Mouse (Mus musculus): ENCODE results near the gene Rbbp4.

GRCm38 (mm10) chr4:129383586-129383985 lies 48.4 kb upstream of the Rbbp4 start:
- TF ChIP-seq GATA1 (IDR thresholded peaks at IDR 0.05; ENCODE audit: low read length) (no peak), TAL1 (IDR thresholded peaks at IDR 0.05; ENCODE audit: low read length) (no peak)
